Mouse (Mus musculus): Measurements from ENCODE around the gene Gpr179.

DNA sequence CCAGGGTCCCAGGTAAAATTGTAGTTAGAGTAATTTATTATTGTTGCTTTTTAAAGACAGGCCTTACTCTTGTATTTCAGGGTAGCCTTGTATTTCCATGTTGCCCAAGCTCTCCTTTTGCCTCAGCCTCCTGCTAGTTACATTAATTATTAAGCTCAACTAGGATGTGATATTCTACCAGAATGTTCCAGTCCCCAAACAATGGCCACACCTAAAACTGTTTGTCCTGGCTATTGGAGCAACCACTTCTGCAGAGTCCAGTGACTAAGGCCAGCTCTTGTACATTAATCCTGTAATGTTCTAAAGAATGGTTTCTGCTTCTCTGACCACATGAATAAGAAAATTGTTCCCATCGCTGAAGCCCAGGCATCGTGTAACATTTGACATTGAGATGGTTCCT is 31.1 kb upstream of the Gpr179 start:
- no peak for TF ChIP-seq POLR2A (IDR thresholded peaks at IDR 0.05; ENCODE audit: extremely low read depth, insufficient read depth, low read length)
- no peak for TF ChIP-seq CTCF (IDR thresholded peaks at IDR 0.05; ENCODE audit: low read depth, low read length)
